Mouse (Mus musculus): ENCODE data around the gene Fam110a. TPM values are rescaled to one million over a fixed set of nuclear protein-coding genes. Genes with fewer than 3 reads are reported as not detected.

Fam110a gene
- polyA plus RNA-seq, 1 experiment from 2014 or later, result 9.3 TPM

DNA sequence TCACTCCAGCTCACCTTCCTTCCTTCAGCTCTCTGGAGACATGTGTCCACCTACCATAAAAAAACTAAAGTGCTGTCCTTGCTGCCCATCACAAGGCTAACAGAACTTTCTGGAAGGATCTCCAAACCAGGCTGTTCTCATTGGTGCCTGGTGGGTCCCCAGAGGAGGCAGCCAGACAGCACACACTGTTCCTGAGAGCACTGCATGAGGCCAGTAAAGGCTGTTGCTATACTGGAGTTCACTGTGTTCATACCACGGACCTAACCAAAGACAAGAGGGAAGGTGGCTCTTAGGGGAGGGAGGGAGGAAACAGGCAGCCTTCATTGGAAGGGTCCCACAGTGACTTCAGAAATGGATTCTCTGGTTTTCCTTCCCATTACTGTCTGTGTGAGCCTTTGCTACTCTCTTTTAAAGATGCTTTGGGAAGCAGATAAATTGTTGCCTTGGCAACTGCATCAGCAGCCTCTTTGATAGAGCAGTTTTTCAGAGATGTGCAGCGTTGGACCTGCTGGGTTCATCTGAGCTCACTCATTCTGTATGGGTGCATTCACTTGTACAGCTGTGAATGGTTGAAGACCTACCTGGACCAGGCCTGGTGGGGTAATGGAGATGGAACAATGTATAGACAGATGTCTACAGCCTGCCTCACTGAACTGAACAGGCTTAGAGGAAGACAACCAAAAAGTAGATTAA lies 30.8 kb downstream of the Fam110a start:
- peaks cover 25% of the 10 kb centered on the region for H3K27me3 ChIP-seq (replicated peaks)
- WGBS, result 64% methylated on average over 2 of the region's 2 CpGs
- H3K4me3 ChIP-seq, result no peak overlapping the region
- no peak for ATAC-seq (ENCODE audit: extremely low read depth, insufficient number of reproducible peaks, low FRiP score, low TSS enrichment)
- no peak overlapping the region for H3K4me2 ChIP-seq
- no peaks in the 10 kb centered on the region for H3K4me1 ChIP-seq
- H3K27ac ChIP-seq (replicated peaks), result no peak overlapping the region
- H3K9ac ChIP-seq, result no peak overlapping the region
- H3K9me3 ChIP-seq, result no peaks in the 10 kb centered on the region
- no peaks in the 10 kb centered on the region for H3K36me3 ChIP-seq

- ATAC-seq (ENCODE audit: extremely low read depth, insufficient number of reproducible peaks, low FRiP score, low TSS enrichment), result no peak
- H3K27ac ChIP-seq (replicated peaks), result no peak overlapping the region
- H3K27me3 ChIP-seq (replicated peaks), result peaks cover 31% of the 10 kb centered on the region
- H3K9ac ChIP-seq, result no peak overlapping the region
- H3K4me2 ChIP-seq, result no peak overlapping the region
- H3K4me1 ChIP-seq, result no peaks in the 10 kb centered on the region
- H3K9me3 ChIP-seq, result no peaks in the 10 kb centered on the region
- no peaks in the 10 kb centered on the region for H3K36me3 ChIP-seq
- WGBS, result 75% methylated on average over 7 of the region's 7 CpGs
- H3K4me3 ChIP-seq, result no peak overlapping the region
These were observed 31.7 kb downstream of the Fam110a start for GRCm38 (mm10) chr2:151948311-151948710.

- Histone ChIP-seq H3K27ac (replicated peaks) (no peak overlapping the region), H3K36me3 (no peaks in the 10 kb centered on the region), H3K4me1 (no peaks in the 10 kb centered on the region), H3K27me3 (replicated peaks) (peaks cover 37% of the 10 kb centered on the region), H3K9ac (no peak overlapping the region), H3K9me3 (no peaks in the 10 kb centered on the region), H3K4me2 (no peak overlapping the region), H3K4me3 (no peak overlapping the region)
- WGBS, result 80% methylated on average over 2 of the region's 2 CpGs
- no peak for ATAC-seq (ENCODE audit: extremely low read depth, insufficient number of reproducible peaks, low FRiP score, low TSS enrichment)
These were observed 32.4 kb downstream of the Fam110a start for GRCm38 (mm10) chr2:151947617-151948016.

- 45% methylated on average over 2 of the region's 2 CpGs for WGBS
- H3K4me1 ChIP-seq, result no peaks in the 10 kb centered on the region
- no peak overlapping the region for H3K4me3 ChIP-seq
- no peak for ATAC-seq (ENCODE audit: extremely low read depth, insufficient number of reproducible peaks, low FRiP score, low TSS enrichment)
- H3K4me2 ChIP-seq, result no peak overlapping the region
- no peak overlapping the region for H3K27ac ChIP-seq (replicated peaks)
- H3K27me3 ChIP-seq (replicated peaks), result peaks cover 57% of the 10 kb centered on the region
- H3K36me3 ChIP-seq, result no peaks in the 10 kb centered on the region
- no peaks in the 10 kb centered on the region for H3K9me3 ChIP-seq
- H3K9ac ChIP-seq, result no peak overlapping the region
These were observed 35.9 kb downstream of the Fam110a start for GRCm38 (mm10) chr2:151944106-151944505.

GRCm38 (mm10) chr2:151941269-151941668 lies 38.8 kb downstream of the Fam110a start:
- no peak overlapping the region for H3K27ac ChIP-seq (replicated peaks)
- H3K4me3 ChIP-seq, result no peak overlapping the region
- no peaks in the 10 kb centered on the region for H3K36me3 ChIP-seq
- H3K27me3 ChIP-seq (replicated peaks), result peaks cover 58% of the 10 kb centered on the region
- H3K9ac ChIP-seq, result no peak overlapping the region
- ATAC-seq (ENCODE audit: extremely low read depth, insufficient number of reproducible peaks, low FRiP score, low TSS enrichment), result no peak
- H3K9me3 ChIP-seq, result no peaks in the 10 kb centered on the region
- H3K4me2 ChIP-seq, result no peak overlapping the region
- 0 out of 2 replicates have a peak, but pooled peaks cover 4% of the 10 kb centered on the region for H3K4me1 ChIP-seq
- 35% methylated on average over 2 of the region's 2 CpGs for WGBS

DNA sequence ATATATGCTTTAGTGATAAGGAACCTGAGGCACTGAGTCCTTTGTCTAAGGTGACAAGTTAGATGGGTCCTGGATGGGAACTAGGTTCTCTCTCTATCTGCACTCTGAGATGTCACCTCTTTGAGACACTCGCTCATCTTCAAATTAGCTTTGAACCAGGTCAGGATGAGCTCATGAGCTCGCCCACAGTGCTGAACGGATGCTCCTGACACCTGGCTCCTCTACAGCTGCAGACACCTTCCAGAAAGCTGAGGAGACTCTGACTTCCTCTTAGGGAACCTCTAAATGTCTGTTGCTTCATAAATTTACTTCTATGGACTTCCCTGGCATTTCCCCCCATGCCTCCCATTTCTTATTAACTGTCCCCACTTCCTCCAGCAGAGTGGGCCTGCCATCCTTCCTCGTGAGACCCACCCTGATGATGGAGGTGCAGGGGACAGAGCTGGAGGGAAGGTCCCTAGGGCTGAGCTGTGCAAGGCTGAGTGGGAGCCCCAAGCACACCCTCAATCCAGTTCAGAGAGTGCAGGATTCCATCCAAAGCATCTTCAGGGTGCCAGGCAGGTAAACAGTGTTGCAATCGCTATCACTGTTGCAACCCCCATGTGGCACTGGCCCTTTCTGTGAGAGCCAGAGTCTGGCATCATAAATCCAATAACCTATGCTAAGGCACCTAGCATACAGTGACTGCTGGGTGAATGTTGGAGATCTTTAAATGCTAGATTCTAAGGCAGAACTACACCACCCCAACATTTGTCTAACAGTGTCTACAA lies 40.2 kb downstream of the Fam110a start:
- 67% methylated on average over 5 of the region's 5 CpGs for WGBS
- ATAC-seq (ENCODE audit: extremely low read depth, insufficient number of reproducible peaks, low FRiP score, low TSS enrichment), result no peak
- H3K27me3 ChIP-seq (replicated peaks), result peaks cover 56% of the 10 kb centered on the region
- no peak overlapping the region for H3K27ac ChIP-seq (replicated peaks)
- H3K4me1 ChIP-seq, result 0 out of 2 replicates have a peak, but pooled peaks cover 4% of the 10 kb centered on the region
- H3K9ac ChIP-seq, result no peak overlapping the region
- no peak overlapping the region for H3K4me2 ChIP-seq
- H3K9me3 ChIP-seq, result no peaks in the 10 kb centered on the region
- no peak overlapping the region for H3K4me3 ChIP-seq
- H3K36me3 ChIP-seq, result no peaks in the 10 kb centered on the region

- ATAC-seq (ENCODE audit: extremely low read depth, insufficient number of reproducible peaks, low FRiP score, low TSS enrichment), result no peak
- no peak overlapping the region for H3K4me3 ChIP-seq
- 0 out of 2 replicates have a peak, but pooled peaks cover 4% of the 10 kb centered on the region for H3K4me1 ChIP-seq
- H3K9me3 ChIP-seq, result no peaks in the 10 kb centered on the region
- no peaks in the 10 kb centered on the region for H3K36me3 ChIP-seq
- WGBS, result 58% methylated on average over 11 of the region's 11 CpGs
- H3K27ac ChIP-seq (replicated peaks), result no peak overlapping the region
- H3K27me3 ChIP-seq (replicated peaks), result peaks cover 47% of the 10 kb centered on the region
- H3K4me2 ChIP-seq, result no peak overlapping the region
- no peak overlapping the region for H3K9ac ChIP-seq
These were observed 41.2 kb downstream of the Fam110a start for GRCm38 (mm10) chr2:151938780-151939200.

DNA sequence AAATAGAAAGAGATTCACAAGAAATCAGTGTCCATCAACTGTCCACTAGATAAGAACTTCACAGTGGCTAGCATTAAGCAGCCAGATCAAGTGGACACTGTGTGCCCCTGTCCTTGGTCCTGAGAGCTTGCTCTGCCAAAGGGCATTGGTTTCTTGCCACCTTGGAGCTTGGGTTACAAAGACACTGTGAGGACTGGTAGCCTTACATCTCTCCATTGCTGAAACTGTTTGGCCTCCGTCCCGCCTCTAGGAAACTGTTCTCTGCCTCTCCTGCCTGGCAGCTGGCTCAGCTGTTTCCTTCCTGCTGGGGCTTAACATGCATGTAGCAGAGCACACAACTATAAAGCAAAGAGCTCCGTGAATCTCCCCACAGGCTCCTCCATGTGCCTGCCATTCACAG lies 42.1 kb downstream of the Fam110a start:
- Histone ChIP-seq H3K4me2 (no peak overlapping the region), H3K9me3 (no peaks in the 10 kb centered on the region), H3K27ac (replicated peaks) (no peak overlapping the region), H3K4me3 (no peak overlapping the region), H3K4me1 (0 out of 2 replicates have a peak, but pooled peaks cover 4% of the 10 kb centered on the region), H3K36me3 (no peaks in the 10 kb centered on the region), H3K27me3 (replicated peaks) (peaks cover 40% of the 10 kb centered on the region), H3K9ac (no peak overlapping the region)
- no peak for ATAC-seq (ENCODE audit: extremely low read depth, insufficient number of reproducible peaks, low FRiP score, low TSS enrichment)
- 48% methylated on average over 3 of the region's 3 CpGs for WGBS

DNA sequence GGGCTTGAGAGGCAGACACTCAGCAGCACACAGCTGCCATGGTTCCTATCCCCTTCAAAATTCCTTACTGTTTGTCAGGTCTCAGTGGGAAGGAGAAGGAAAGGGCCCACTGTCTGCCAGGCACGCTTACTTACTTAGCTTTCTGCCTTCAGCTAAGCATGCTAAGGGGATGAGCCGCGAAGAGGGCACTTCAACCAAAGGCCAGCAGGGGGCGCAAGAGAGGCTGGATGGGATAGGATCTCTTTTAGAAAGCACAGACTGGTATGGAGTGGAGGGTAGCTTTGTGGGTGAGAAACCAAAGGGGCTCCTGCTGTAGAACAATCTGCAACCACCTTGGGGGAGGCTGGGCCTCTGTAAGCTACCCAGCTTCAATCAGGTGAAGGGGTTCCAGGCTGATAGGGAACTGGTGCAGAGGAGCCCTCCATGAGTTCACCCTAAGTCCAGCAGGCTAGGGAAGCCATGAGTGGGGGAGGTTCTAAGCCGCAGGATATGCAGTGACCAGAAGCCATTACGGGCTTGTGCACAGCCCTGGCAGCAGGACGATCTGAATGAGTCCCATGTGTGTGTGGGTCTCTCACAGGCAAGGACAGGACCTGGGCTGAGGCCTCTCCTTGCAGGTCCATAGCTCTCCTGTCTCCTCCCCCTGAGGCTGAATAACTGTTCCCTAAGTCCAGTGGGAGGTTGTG lies 49.5 kb downstream of the Fam110a start:
- Histone ChIP-seq H3K27ac (replicated peaks) (no peak overlapping the region), H3K9me3 (no peaks in the 10 kb centered on the region), H3K4me1 (peaks cover 6% of the 10 kb centered on the region; the same call in 1 of the 2 replicates), H3K9ac (no peak overlapping the region), H3K4me2 (no peak overlapping the region), H3K4me3 (no peak overlapping the region), H3K27me3 (replicated peaks) (peaks cover 3% of the 10 kb centered on the region; the same call in 1 of the 2 replicates), H3K36me3 (no peaks in the 10 kb centered on the region)
- 24% methylated on average over 7 of the region's 7 CpGs for WGBS
- ATAC-seq (ENCODE audit: extremely low read depth, insufficient number of reproducible peaks, low FRiP score, low TSS enrichment), result no peak

DNA sequence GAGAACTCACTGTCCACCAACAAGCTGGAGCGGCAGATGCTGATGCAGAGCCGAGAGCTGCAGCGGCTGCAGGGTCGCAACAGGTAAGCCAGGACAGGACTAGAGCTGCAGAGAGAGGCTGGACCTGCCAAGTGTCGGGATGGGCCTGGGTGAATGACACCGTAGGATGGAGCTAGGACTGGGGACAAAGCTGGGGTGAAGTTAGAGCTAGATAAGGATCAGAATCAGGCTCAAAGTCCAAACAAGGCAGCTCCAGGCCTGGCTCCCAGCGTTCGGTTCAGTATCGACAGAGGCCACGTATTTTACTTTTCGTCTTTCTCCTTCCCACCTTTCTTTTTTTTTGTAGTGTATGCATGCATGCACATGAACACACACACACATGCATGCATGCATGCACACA lies 52.9 kb downstream of the Fam110a start:
- WGBS, result 84% methylated on average over 11 of the region's 11 CpGs
- no peaks in the 10 kb centered on the region for H3K36me3 ChIP-seq
- H3K4me1 ChIP-seq, result peaks cover 7% of the 10 kb centered on the region; the same call in 1 of the 2 replicates
- no peaks in the 10 kb centered on the region for H3K9me3 ChIP-seq
- H3K4me2 ChIP-seq, result no peak overlapping the region
- H3K27me3 ChIP-seq (replicated peaks), result peaks cover 3% of the 10 kb centered on the region; the same call in 1 of the 2 replicates
- no peak overlapping the region for H3K4me3 ChIP-seq
- no peak overlapping the region for H3K27ac ChIP-seq (replicated peaks)
- no peak for ATAC-seq (ENCODE audit: extremely low read depth, insufficient number of reproducible peaks, low FRiP score, low TSS enrichment)
- no peak overlapping the region for H3K9ac ChIP-seq

DNA sequence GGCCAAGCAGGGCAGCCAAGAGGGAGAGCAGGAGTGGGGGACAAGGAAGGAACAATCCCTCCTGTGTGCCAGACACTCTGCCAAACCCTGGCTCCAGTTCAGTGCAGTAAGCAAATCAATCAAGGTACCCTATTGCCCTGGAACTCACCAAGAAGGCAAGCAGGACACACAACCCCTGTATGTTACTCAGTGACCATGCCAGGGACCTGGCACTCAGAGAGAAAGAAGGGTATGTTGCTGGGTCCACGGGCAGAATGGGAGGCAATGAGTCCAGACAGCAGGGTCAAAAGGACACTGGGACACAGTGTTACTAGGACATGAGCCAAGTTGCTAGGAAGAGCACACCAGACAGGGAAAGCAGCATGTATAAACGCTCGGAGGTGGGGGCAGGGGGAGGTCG lies 54.3 kb downstream of the Fam110a start:
- Histone ChIP-seq H3K36me3 (no peaks in the 10 kb centered on the region), H3K27ac (replicated peaks) (no peak overlapping the region), H3K4me1 (peaks cover 13% of the 10 kb centered on the region; the same call in 1 of the 2 replicates), H3K9me3 (no peaks in the 10 kb centered on the region), H3K27me3 (replicated peaks) (0 out of 2 replicates have a peak, but pooled peaks cover 3% of the 10 kb centered on the region), H3K4me3 (no peak overlapping the region), H3K9ac (no peak overlapping the region), H3K4me2 (no peak overlapping the region)
- 50% methylated on average over 4 of the region's 4 CpGs for WGBS
- ATAC-seq (ENCODE audit: extremely low read depth, insufficient number of reproducible peaks, low FRiP score, low TSS enrichment), result no peak

All from heart, embryonic 13.5 days (tissue).